Mouse (Mus musculus) stomach, embryonic 15.5 days (tissue): ENCODE measurements around the gene 1700029I15Rik. TPM values are rescaled to one million over a fixed set of nuclear protein-coding genes. Genes with fewer than 3 reads are reported as not detected.
A peak's percentile ranks its signal among the peaks of the same experiment; 100 is the strongest.

Source experiments
- ATAC-seq: fragments of 200-750 bp; cut with Nextera tagmentation; 2 replicates; pipeline ENCODE4 v1.8.0; 2017; ENCODE audit warnings: low read depth, moderate number of reproducible peaks, moderate TSS enrichment; ENCODE audit not compliant: insufficient read depth, low FRiP score
- H3K27ac ChIP-seq: fragments of 300-500 bp; sonication (generic); 2 replicates; pipeline ENCODE4 v1.5.1; 2015; ENCODE audit warnings: mild to moderate bottlenecking, inconsistent platforms
- H3K27me3 ChIP-seq: fragments of 300-500 bp; sonication (generic); replicated peaks from 2 replicates; pipeline ENCODE4 v1.6.1; 2015; ENCODE audit warnings: inconsistent platforms
- H3K36me3 ChIP-seq: fragments of 300-500 bp; sonication (generic); 2 replicates; pipeline ENCODE4 v1.6.1; 2015; ENCODE audit warnings: inconsistent platforms
- H3K4me1 ChIP-seq: fragments of 300-500 bp; sonication (generic); 2 replicates; pipeline ENCODE4 v1.6.1; 2015; ENCODE audit warnings: inconsistent platforms
- H3K4me2 ChIP-seq: fragments of 300-500 bp; sonication (generic); 2 replicates; pipeline ENCODE4 v1.6.1; 2015; ENCODE audit warnings: mild to moderate bottlenecking, inconsistent platforms
- H3K4me3 ChIP-seq: fragments of 300-500 bp; sonication (generic); replicated peaks from 2 replicates; pipeline ENCODE4 v1.5.1; 2015; ENCODE audit warnings: inconsistent platforms
- H3K9ac ChIP-seq: fragments of 300-500 bp; sonication (generic); 2 replicates; pipeline ENCODE4 v1.6.1; 2015; ENCODE audit warnings: inconsistent platforms
- H3K9me3 ChIP-seq: fragments of 300-500 bp; sonication (generic); 2 replicates; pipeline ENCODE4 v1.6.1; 2016; ENCODE audit warnings: inconsistent platforms
- WGBS: fragments of 180-500 bp; shearing (Covaris S2); methylation state at CpG from one replicate; pipeline ENCODE4 v1.1.7; 2015; 5-methylcytosine and 5-hydroxymethylcytosine counted together
- polyA plus RNA-seq: library from polyadenylated mRNA; unstranded; fragments of >200 nt; fragmentation: Nextera tagmentation; extraction: Ambion mirVana; gene quantifications from 2 replicates; pipeline ENCODE4 v1.2.1, GENCODE M21; 2015

Gene 1700029I15Rik
- polyA plus RNA-seq, 1 experiment from 2014 or later = 4.0 TPM

GRCm38 (mm10) chr2:92375099-92375623 lies 7.2 kb upstream of the 1700029I15Rik start:
- peak; percentile 94 for ATAC-seq
- Histone ChIP-seq H3K27ac (peak overlapping the region; percentile 96), H3K9ac (peak overlapping the region; percentile 57), H3K4me1 (peaks cover 45% of the 10 kb centered on the region), H3K27me3 (no peaks in the 10 kb centered on the region; the same call in 1 of the 2 replicates), H3K4me3 (peak overlapping the region; percentile 77), H3K4me2 (peak overlapping the region; percentile 88), H3K9me3 (no peaks in the 10 kb centered on the region), H3K36me3 (peaks cover 17% of the 10 kb centered on the region)
- WGBS = under 1% methylated on average over 29 of the region's 29 CpGs

GRCm38 (mm10) chr2:92375788-92376187 lies 6.5 kb upstream of the 1700029I15Rik start:
- peaks cover 45% of the 10 kb centered on the region for H3K4me1 ChIP-seq
- H3K27ac ChIP-seq = peak overlapping the region; percentile 96; the same call in 1 of the 2 replicates
- H3K9ac ChIP-seq = peak overlapping the region; percentile 57
- peak overlapping the region; percentile 88 for H3K4me2 ChIP-seq
- H3K9me3 ChIP-seq = no peaks in the 10 kb centered on the region
- H3K36me3 ChIP-seq = peaks cover 18% of the 10 kb centered on the region
- ATAC-seq = no peak
- no peaks in the 10 kb centered on the region; the same call in 1 of the 2 replicates for H3K27me3 ChIP-seq
- H3K4me3 ChIP-seq = peak overlapping the region; percentile 77
- 6% methylated on average over 10 of the region's 10 CpGs for WGBS

- Histone ChIP-seq H3K9ac (0 out of 2 replicates have a peak overlapping the region, but pooled peaks have one; percentile 57), H3K27ac (no peak overlapping the region), H3K36me3 (peaks cover 21% of the 10 kb centered on the region), H3K27me3 (no peaks in the 10 kb centered on the region; the same call in 1 of the 2 replicates), H3K4me2 (peak overlapping the region; percentile 88), H3K9me3 (no peaks in the 10 kb centered on the region), H3K4me1 (peaks cover 44% of the 10 kb centered on the region), H3K4me3 (peak overlapping the region; percentile 77)
- no peak for ATAC-seq
- WGBS = 82% methylated on average over 6 of the region's 6 CpGs
These were observed 6.0 kb upstream of the 1700029I15Rik start for GRCm38 (mm10) chr2:92376300-92376699.

DNA sequence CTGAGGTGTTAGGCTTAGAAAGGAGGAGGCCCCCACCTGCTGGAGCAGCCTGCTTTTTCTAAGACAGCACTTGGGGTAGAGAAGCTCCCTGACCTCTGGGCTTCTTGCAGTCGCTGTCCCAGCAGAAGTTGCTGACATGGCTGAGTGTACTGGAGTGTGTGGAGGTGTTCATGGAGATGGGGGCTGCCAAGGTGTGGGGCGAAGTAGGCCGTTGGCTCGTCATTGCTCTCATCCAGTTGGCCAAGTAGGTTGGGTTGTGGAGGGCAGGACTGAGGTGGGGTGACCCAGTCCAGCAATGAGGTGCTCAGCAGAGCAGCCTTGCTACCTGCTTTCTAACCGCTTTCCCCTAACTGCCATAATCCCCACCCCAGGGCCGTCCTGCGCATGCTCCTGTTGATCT lies 5.0 kb upstream of the 1700029I15Rik start:
- Histone ChIP-seq H3K4me2 (no peak overlapping the region), H3K4me3 (no peak overlapping the region), H3K4me1 (peaks cover 33% of the 10 kb centered on the region), H3K9ac (no peak overlapping the region), H3K36me3 (peaks cover 25% of the 10 kb centered on the region), H3K27ac (no peak overlapping the region), H3K27me3 (no peaks in the 10 kb centered on the region), H3K9me3 (no peaks in the 10 kb centered on the region)
- ATAC-seq = no peak
- whole genome bisulfite sequencing = 90% methylated on average over 7 of the region's 7 CpGs

- Histone ChIP-seq H3K4me2 (no peak overlapping the region), H3K36me3 (peaks cover 32% of the 10 kb centered on the region), H3K4me1 (peaks cover 17% of the 10 kb centered on the region), H3K9me3 (no peaks in the 10 kb centered on the region), H3K9ac (no peak overlapping the region), H3K27me3 (no peaks in the 10 kb centered on the region), H3K4me3 (no peak overlapping the region), H3K27ac (no peak overlapping the region)
- 78% methylated on average over 17 of the region's 17 CpGs for WGBS
- no peak for ATAC-seq
These were observed 2.4 kb upstream of the 1700029I15Rik start for GRCm38 (mm10) chr2:92379783-92380494.

GRCm38 (mm10) chr2:92380495-92381050 lies 1.8 kb upstream of the 1700029I15Rik start:
- Histone ChIP-seq H3K9ac (no peak overlapping the region), H3K27me3 (no peaks in the 10 kb centered on the region), H3K9me3 (no peaks in the 10 kb centered on the region), H3K36me3 (peaks cover 34% of the 10 kb centered on the region), H3K27ac (no peak overlapping the region), H3K4me1 (peaks cover 17% of the 10 kb centered on the region), H3K4me3 (no peak overlapping the region), H3K4me2 (no peak overlapping the region)
- 61% methylated on average over 6 of the region's 6 CpGs for WGBS
- no peak for ATAC-seq

DNA sequence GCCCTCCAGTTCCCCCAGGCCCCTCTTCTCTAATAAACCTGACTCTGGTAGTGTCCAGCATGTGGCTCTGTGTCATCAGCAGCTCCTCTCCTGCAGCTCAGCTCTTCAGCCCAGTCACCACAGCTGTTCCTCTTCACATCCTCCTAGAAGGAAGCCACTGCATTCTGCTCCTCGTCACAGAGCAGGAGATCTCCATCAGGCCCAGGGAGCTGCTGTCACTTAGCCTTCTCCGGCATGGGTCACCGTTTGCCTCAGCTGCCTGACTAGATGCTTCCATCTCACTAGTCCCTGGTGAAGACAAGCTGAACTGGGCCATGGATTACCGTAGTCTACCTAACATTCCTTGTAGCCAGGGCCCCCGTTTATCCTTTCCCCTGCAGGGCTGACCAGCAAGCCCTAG lies 1.2 kb upstream of the 1700029I15Rik start:
- Histone ChIP-seq H3K36me3 (peaks cover 35% of the 10 kb centered on the region), H3K4me2 (no peak overlapping the region), H3K4me3 (no peak overlapping the region), H3K4me1 (peaks cover 11% of the 10 kb centered on the region), H3K9ac (no peak overlapping the region), H3K9me3 (no peaks in the 10 kb centered on the region), H3K27ac (no peak overlapping the region), H3K27me3 (no peaks in the 10 kb centered on the region)
- no peak for ATAC-seq
- 68% methylated on average over 5 of the region's 5 CpGs for WGBS

GRCm38 (mm10) chr2:92382759-92383158 lies 421 bp downstream of the 1700029I15Rik start:
- no peak for ATAC-seq
- Histone ChIP-seq H3K9me3 (no peaks in the 10 kb centered on the region), H3K9ac (no peak overlapping the region), H3K27ac (no peak overlapping the region), H3K36me3 (peaks cover 39% of the 10 kb centered on the region), H3K27me3 (no peaks in the 10 kb centered on the region), H3K4me3 (no peak overlapping the region), H3K4me1 (peaks cover 12% of the 10 kb centered on the region; the same call in 1 of the 2 replicates), H3K4me2 (no peak overlapping the region)
- WGBS = 90% methylated on average over 4 of the region's 4 CpGs

GRCm38 (mm10) chr2:92384101-92384500 lies 1.8 kb downstream of the 1700029I15Rik start:
- H3K4me1 ChIP-seq = peaks cover 22% of the 10 kb centered on the region
- no peak overlapping the region for H3K9ac ChIP-seq
- H3K27ac ChIP-seq = no peak overlapping the region
- H3K36me3 ChIP-seq = peaks cover 28% of the 10 kb centered on the region; the same call in 1 of the 2 replicates
- 78% methylated on average over 4 of the region's 4 CpGs for WGBS
- no peak for ATAC-seq
- no peak overlapping the region for H3K4me2 ChIP-seq
- no peaks in the 10 kb centered on the region for H3K9me3 ChIP-seq
- no peak overlapping the region for H3K4me3 ChIP-seq
- no peaks in the 10 kb centered on the region for H3K27me3 ChIP-seq

DNA sequence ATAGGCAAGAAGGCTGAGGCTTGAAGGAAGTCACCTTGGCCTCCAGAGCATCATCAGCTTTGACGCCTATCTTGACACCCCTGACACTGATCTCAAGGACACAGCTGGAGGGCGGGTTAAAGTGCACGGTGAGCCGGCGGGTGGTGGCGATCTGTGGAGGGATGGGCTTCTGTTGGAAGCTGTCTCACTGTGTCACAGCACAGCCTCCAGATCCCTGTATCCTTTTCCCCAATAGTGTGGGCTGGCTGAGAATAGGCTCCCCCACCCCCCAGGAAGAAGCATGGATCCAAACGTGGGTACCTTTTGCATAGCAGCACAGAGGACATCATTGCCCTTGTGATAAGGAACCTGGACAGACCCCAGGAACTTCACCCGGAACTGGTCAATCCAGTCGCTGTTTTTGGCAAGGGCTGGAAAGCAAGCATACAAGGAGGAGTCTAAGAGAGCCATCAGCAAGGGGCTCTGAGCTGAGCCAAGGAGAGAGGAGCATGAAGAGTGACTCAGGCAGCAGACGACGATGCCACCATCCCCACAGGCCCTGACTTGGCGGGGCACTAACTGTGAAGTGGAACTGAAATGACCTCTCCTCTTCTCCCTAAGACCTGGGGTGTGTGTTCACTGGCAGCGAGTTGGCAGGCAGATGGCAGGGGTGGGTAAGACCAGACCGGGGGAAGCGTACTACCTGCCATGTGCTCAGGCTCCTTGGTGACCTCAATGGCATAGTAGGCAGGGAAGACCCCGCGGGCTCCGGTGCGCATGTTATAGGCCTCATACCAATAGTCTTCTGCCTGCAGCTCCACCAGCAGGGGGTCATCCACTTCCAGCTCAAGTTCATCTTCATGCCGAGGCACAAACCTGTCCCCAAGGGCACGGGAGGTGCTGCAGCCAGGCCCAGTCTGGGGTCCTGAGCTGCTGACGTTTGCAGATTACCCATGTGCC lies 3.0 kb downstream of the 1700029I15Rik start:
- no peak for ATAC-seq
- Histone ChIP-seq H3K4me3 (no peak overlapping the region), H3K27me3 (no peaks in the 10 kb centered on the region), H3K9ac (no peak overlapping the region), H3K4me2 (no peak overlapping the region), H3K9me3 (no peaks in the 10 kb centered on the region), H3K4me1 (peaks cover 30% of the 10 kb centered on the region), H3K27ac (no peak overlapping the region), H3K36me3 (peaks cover 21% of the 10 kb centered on the region; the same call in 1 of the 2 replicates)
- 79% methylated on average over 22 of the region's 22 CpGs for WGBS

- no peak overlapping the region for H3K9ac ChIP-seq
- 90% methylated on average over 30 of the region's 30 CpGs for WGBS
- no peaks in the 10 kb centered on the region for H3K9me3 ChIP-seq
- H3K27me3 ChIP-seq = no peaks in the 10 kb centered on the region
- H3K4me2 ChIP-seq = no peak overlapping the region
- peaks cover 16% of the 10 kb centered on the region; the same call in 1 of the 2 replicates for H3K36me3 ChIP-seq
- no peak for ATAC-seq
- no peak overlapping the region for H3K27ac ChIP-seq
- H3K4me3 ChIP-seq = no peak overlapping the region
- H3K4me1 ChIP-seq = peaks cover 39% of the 10 kb centered on the region
These were observed 4.7 kb downstream of the 1700029I15Rik start for GRCm38 (mm10) chr2:92386821-92387570.
